Mouse (Mus musculus) adrenal gland, postnatal 10 days (tissue): Measurements from ENCODE around the gene Rad51b. TPM values are rescaled to one million over a fixed set of nuclear protein-coding genes. Genes with fewer than 3 reads are reported as not detected.
A peak's percentile ranks its signal among the peaks of the same experiment; 100 is the strongest.

ENCODE experiments used
- DNase-seq: peaks from one replicate; pipeline ENCODE4 v3.0.0; 2021; ENCODE audit warnings: mixed read lengths
- total RNA-seq, 2 experiments: library from RNA; stranded (reverse); gene quantifications; 2 replicates each; pipeline ENCODE4 v1.2.3; 2021

The Rad51b gene
- total RNA-seq, 2 experiments from 2014 or later: 1.6 to 3.0 TPM

- no peak for DNase-seq
These were observed 472.7 kb downstream of the Rad51b start for GRCm38 (mm10) chr12:79769763-79770162.

- no peak for DNase-seq
These were observed 474.1 kb downstream of the Rad51b start for GRCm38 (mm10) chr12:79771194-79771593.

- DNase-seq: no peak
These were observed 474.7 kb downstream of the Rad51b start for GRCm38 (mm10) chr12:79771741-79772140.

- DNase-seq: no peak
These were observed 476.2 kb downstream of the Rad51b start for GRCm38 (mm10) chr12:79773246-79773645.

DNA sequence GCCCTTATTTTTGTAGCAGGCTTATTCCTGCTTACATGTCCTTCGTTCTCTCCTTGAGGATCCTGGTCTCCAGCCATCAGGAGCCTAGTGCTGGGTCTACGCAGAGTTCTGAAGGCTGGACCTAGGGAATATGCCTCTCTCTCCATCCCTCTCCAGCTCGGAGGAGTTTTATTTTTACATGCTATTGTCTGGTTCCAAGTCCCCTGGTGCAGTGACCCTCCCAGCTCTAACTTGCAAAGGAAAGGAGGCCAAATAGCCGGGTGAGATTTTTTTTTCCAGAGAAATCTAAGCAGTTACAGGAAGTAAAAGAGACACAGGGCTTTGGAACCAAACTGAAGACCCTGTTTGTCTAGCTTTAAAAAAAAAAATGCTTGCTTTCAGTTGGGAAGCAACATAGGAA is 477.5 kb downstream of the Rad51b start:
- no peak for DNase-seq

DNA sequence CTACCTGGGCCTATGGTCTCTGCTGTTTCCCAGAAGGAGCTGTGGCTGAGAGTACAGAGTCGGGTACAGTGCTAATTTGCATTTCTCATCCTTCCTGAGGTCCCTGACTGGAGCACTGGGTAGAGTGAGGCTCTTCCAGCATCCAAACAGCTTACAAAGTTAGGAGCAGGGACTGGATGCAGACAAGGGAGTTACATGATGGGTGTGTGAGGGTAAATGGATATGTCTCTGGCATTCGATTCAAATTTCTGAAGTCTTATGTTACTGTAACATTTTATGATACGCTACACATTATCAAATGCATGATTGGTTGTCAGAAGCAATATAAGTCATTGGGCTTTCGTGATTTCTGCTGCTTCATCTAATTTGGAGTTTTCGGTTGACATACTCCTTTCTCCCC is 479.7 kb downstream of the Rad51b start:
- DNase-seq: no peak

DNA sequence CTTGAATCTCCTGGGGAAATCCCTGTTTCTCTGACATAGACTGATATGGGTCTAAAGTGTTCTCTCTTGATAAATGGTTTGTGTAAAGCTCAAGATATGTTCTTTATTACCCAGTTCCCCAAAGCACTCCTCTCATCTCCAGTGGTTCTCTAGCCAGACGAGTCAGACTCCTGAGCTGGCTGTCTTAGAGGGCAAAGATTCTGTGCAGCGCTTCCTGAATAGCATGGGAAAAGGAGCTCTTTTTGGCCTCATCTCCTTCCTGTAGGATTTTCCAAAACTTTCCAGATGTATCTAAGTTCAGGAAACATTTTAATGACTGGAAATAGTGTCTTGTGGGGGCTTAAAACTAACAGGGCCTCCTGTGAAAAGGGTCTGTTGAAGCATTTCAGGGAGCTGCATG is 483.7 kb downstream of the Rad51b start:
- DNase-seq: no peak

DNA sequence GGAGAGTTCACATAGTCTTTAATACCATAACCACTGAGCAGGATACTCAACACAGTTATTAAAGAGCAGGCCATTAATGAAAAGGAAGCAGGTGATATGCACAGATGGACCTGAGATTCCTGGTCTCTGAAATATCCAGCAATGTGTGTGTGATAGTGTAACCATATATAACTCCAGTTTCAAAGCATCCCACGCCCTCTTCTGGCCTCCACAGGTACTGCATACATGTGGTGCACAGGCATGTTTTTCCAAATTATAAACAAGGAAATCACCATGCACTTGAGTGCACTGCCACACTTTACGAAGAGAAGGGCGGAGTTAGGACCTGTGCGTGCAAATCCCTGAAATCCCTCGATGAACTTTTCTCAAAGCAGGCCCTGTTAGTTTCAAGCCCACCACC is 484.7 kb downstream of the Rad51b start:
- DNase-seq: no peak

DNA sequence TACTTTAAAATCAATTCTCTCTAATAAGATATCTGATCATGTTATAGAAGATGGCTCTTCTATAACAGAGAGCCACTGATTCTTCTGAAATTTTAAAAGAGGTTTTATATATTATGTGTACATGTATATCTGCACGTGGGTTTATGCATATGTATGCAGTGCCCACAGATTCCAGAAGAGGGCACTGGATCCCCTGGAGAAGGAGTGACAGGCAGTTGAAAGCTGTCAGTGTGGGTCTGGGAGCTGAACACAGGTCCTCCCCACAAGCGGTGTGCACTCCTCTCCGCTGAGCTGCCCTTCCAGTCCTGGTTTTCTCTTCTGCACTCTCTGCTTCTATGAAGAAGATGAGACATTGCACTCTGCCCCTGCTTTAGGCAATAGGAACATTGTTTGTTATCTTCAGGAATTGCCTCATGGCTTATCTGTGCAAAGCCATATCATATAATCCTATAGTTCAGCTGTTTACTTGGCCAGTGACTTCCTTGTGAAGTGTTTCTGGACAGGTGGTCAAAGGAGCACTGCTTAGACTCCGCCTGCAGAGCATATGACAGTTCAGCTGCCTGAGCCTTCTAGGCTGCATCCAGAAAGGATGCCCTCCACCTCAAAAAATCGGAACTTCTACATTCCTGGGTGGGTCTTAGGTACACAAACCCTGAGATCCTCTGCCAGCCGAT is 485.5 kb downstream of the Rad51b start:
- DNase-seq: no peak

DNA sequence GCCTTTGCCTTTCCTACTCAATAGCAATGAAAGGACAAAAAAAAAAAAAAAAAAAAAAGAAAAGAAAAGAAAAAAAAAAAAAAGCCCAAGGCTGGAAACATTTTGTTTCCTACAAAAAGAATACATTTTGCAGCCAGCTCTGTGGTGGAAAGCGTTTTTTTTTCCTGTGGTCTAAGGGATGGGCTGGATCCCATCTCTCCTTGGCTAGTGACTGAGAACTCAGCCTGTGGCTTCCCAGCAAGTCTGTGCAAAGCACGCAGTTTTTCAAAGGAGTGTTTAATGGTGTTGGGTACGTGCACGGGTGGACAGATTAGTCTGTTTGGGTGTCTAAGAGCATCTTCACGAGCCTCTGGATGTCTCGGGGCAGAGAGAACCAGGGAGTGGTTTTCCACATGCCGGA is 487.1 kb downstream of the Rad51b start:
- DNase-seq: no peak

GRCm38 (mm10) chr12:79785691-79786090 is 488.6 kb downstream of the Rad51b start:
- DNase-seq: no peak

DNA sequence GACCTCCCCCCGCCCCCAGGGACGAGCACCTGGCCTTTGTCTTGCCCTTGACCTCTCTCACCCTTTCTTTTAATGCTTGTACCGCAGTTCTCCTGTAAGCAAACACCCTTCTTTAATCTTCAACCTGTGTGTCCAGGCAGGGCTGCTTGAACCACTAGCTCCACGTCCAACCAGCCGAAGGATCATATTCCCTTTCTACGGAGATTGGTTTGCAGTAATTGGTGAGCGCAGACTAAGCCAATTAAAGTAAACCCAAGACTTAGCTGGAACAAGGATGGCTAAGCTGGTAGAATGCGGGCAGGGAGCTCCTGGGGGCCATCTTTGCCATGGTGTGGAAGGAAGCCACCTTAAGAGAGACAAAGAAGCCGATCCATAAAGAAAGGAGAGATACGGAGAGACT is 490.5 kb downstream of the Rad51b start:
- no peak for DNase-seq

DNA sequence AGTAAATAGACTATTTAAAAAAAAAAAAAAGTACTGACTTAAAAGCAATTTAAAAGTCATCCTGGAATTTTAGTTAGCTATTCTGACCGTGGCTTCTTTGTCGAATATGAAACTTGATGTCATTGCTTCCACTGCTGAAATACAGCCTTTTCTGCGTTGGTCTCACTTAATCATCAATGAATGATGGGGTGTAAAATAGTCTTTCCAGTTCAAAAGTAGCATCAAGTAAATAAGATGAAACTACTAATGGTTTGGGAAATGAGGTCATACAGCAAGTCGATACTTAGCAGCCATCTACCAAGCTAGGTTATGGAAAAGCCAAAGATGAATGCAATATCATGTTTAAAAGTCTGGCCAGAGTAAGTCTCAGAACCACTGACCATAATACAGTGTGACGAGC is 491.3 kb downstream of the Rad51b start:
- DNase-seq: no peak

DNA sequence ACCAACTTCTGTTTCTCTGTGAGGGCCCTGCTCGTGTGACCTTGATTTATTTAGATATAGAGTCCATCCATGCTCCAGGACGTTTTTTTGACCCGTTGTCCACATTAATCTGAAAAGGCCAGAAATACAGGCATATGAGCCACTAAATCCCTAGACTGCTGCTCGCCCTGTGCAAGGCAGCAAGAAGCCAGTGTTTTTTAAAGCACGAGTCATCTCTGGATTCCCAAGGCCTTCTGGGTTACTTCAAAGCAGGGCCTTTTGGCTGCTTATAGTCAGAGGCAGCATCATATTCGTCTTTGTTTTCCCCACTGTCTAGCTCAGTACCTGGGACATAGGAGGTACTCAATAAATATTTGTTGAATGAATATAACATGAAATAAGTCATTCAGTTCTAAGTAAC is 492.4 kb downstream of the Rad51b start:
- DNase-seq: no peak

GRCm38 (mm10) chr12:79793382-79793781 is 496.3 kb downstream of the Rad51b start:
- DNase-seq: peak; percentile 67

DNA sequence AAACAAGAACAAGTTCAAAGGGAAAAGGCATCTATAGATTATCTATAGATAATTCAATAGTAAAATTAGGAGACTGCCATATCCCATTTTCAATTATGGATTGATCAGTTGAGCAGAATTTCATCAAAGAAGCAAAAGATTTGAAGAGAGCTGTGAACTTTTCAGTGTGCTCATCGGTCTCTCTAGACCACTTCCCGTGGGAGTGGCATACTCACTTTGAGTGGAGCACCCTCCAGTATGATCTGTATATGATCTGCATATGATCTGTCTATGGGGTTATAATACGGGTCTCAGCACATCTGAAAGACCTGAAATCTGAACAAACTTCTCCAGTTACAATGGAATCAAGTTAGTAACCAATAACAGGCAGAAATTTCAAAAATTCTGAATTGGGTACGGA is 497.7 kb downstream of the Rad51b start:
- no peak for DNase-seq

DNA sequence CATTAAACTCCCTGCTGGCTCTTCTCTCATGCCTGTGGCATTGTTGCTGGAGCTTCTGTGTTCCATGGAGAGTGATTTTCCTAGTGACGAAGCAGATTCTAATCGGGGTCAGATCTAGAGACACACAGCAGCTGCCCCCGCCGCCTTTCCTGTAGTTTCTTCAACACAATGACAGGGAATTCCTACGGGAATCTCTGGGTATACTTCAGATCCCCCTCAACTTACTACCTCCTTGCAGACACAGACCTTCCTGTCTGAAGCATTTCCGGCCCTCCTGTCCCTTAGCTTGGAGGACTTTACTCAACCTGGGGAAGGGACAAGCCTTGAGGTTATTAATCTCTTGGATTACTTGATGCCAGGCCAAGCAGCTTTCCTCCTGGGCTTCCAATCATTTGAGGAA is 499.2 kb downstream of the Rad51b start:
- DNase-seq: no peak

GRCm38 (mm10) chr12:79796823-79797821 is 500.0 kb downstream of the Rad51b start:
- no peak for DNase-seq

GRCm38 (mm10) chr12:79798488-79798887 is 501.4 kb downstream of the Rad51b start:
- no peak for DNase-seq

DNA sequence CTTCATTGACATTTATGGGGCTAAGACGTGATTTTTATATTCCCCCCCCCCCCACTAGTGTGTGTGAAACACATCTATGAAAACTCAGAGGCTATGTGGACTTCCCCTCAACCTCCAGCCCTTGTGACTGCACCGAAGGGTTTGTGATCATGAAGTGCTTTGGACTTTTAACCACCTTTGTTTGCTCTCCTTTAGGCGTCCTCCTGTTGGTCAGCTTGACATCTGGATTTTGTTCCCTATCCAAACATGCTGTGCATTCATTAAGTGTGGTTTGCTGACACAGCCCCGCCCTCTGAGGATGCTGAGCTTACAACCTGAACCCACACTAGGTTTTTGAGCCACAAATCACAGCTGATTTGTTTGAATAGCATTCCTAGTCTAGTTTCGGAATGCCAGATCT is 502.3 kb downstream of the Rad51b start:
- no peak for DNase-seq

- no peak for DNase-seq
These were observed 506.6 kb downstream of the Rad51b start for GRCm38 (mm10) chr12:79803670-79804069.

GRCm38 (mm10) chr12:79804776-79805524 is 507.9 kb downstream of the Rad51b start:
- DNase-seq: no peak

- DNase-seq: no peak
These were observed 509.9 kb downstream of the Rad51b start for GRCm38 (mm10) chr12:79806990-79807389.
